Mouse (Mus musculus) MEL (cell line): ENCODE results near the gene Nlrx1.

Experiments used
- BHLHE40 ChIP-seq: IDR thresholded peaks from 2 replicates; pipeline ENCODE4 v1.6.1; 2012; ENCODE audit warnings: low read depth, mild to moderate bottlenecking, inconsistent platforms, low read length, improper control_type of control experiment, borderline replicate concordance
- CTCF ChIP-seq, 3 experiments: IDR thresholded peaks in 2 of 3; conservative IDR thresholded peaks in 1 of 3; 2 replicates each; pipeline ENCODE4 v1.5.1; 2011 to 2012; ENCODE audit warnings: low read length in 3 of 3, low read depth in 2 of 3, mild to moderate bottlenecking in 2 of 3, improper control_type of control experiment in 1 of 3, inconsistent platforms in 1 of 3, mixed read lengths in 1 of 3, moderate library complexity in 1 of 3; ENCODE audit not compliant: control insufficient read depth in 1 of 3, insufficient read depth in 1 of 3, poor library complexity in 1 of 3, severe bottlenecking in 1 of 3
- ETS1 ChIP-seq: IDR thresholded peaks from 2 replicates; pipeline ENCODE4 v1.6.1; 2012; ENCODE audit warnings: low read depth, mild to moderate bottlenecking, inconsistent platforms, low read length, improper control_type of control experiment, moderate library complexity
- JUND ChIP-seq: IDR thresholded peaks from 2 replicates; pipeline ENCODE4 v1.6.1; 2011; ENCODE audit warnings: low read depth, mild to moderate bottlenecking, improper control_type of control experiment, low read length
- MAFK ChIP-seq: IDR thresholded peaks from 2 replicates; pipeline ENCODE4 v1.6.1; 2011; ENCODE audit warnings: low read depth, mild to moderate bottlenecking, low read length, improper control_type of control experiment, borderline replicate concordance
- MAX ChIP-seq: IDR thresholded peaks from 2 replicates; pipeline ENCODE4 v1.6.1; 2011; ENCODE audit warnings: low read length, improper control_type of control experiment
- NELFE ChIP-seq: IDR thresholded peaks from 2 replicates; pipeline ENCODE4 v1.6.1; 2011; ENCODE audit warnings: low read depth, low read length, improper control_type of control experiment
- POLR2A ChIP-seq, 2 experiments: IDR thresholded peaks; 2 replicates each; pipeline ENCODE4 v1.6.1; 2011 to 2012; ENCODE audit warnings: low read length in 2 of 2, mild to moderate bottlenecking in 2 of 2, control low read depth in 1 of 2, improper control_type of control experiment in 1 of 2, low read depth in 1 of 2, moderate library complexity in 1 of 2; ENCODE audit not compliant: control insufficient read depth in 1 of 2, insufficient read depth in 1 of 2, poor library complexity in 1 of 2
- ZNF384 ChIP-seq: IDR thresholded peaks from 2 replicates; pipeline ENCODE4 v1.6.1; 2012; ENCODE audit warnings: low read depth, mild to moderate bottlenecking, inconsistent platforms, low read length, improper control_type of control experiment

DNA sequence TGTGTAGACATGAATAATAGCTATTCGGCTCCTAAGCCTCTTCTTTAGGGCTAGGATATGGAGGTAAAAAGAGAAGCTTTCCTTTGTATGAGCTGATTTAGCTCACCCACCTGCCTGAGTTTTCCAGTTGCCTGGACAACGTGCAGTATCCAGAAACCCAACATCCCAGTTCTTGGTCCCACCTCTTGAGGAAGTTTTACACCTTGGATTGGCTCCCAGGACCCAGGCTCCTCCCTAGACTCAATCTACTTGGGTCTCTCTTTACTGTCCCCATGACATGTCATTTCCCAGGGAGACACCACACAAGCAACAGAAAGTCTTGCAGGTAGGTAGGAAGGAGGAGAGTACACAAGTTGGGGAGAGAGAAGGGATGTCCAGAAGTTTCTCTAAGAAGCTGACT, 28.0 kb downstream of the Nlrx1 start, which contains the start of gene Ccdc153:
- TF ChIP-seq POLR2A (IDR thresholded peaks at IDR 0.05; ENCODE audit: control insufficient read depth in 1 of 2, insufficient read depth in 1 of 2, low read depth in 1 of 2, low read length in 2 of 2, poor library complexity in 1 of 2) (no peak), NELFE (no peak), MAFK (no peak), MAX (no peak), CTCF (IDR thresholded peaks at IDR 0.05 in 2 of 3, conservative IDR thresholded peaks at IDR 0.05 in 1 of 3; ENCODE audit: control insufficient read depth in 1 of 3, insufficient read depth in 1 of 3, low read depth in 2 of 3, low read length in 3 of 3, poor library complexity in 1 of 3, severe bottlenecking in 1 of 3) (no peak), ZNF384 (no peak), BHLHE40 (no peak), JUND (no peak), ETS1 (no peak)
